Mouse (Mus musculus) liver, adult 2 months (tissue): ENCODE measurements around the gene Arid5b. TPM values are rescaled to one million over a fixed set of nuclear protein-coding genes. Genes with fewer than 3 reads are reported as not detected.

Experiments
- DNase-seq: peaks from one replicate; pipeline ENCODE4 v3.0.0-alpha.2; 2011; ENCODE audit warnings: low read depth, low spot score; ENCODE audit errors: extremely low read depth
- H3K27ac ChIP-seq: fragments of 200-500 bp; replicated peaks from 2 replicates; pipeline ENCODE4 v1.5.1; 2012; ENCODE audit warnings: low read depth, mild to moderate bottlenecking, control low read depth, inconsistent platforms, low read length; ENCODE audit not compliant: insufficient read depth
- H3K27me3 ChIP-seq: fragments of 200-500 bp; 2 replicates; pipeline ENCODE4 v1.6.1; 2012; ENCODE audit warnings: mild to moderate bottlenecking, moderate library complexity, low read length, inconsistent platforms; ENCODE audit not compliant: control insufficient read depth, insufficient read depth
- H3K36me3 ChIP-seq: fragments of 200-500 bp; 2 replicates; pipeline ENCODE4 v1.6.1; 2012; ENCODE audit warnings: low read length, inconsistent platforms; ENCODE audit not compliant: control insufficient read depth, insufficient read depth
- H3K4me1 ChIP-seq: fragments of 200-500 bp; 2 replicates; pipeline ENCODE4 v1.6.1; 2011; ENCODE audit warnings: low read length; ENCODE audit not compliant: control insufficient read depth, insufficient read depth
- H3K4me3 ChIP-seq: fragments of 200-500 bp; 2 replicates; pipeline ENCODE4 v1.5.1; 2011; ENCODE audit warnings: low read depth, mild to moderate bottlenecking, control low read depth, low read length, moderate library complexity; ENCODE audit not compliant: insufficient read depth
- H3K79me2 ChIP-seq: fragments of 200-500 bp; 2 replicates; pipeline ENCODE4 v1.6.1; 2012; ENCODE audit warnings: inconsistent platforms, mild to moderate bottlenecking, low read length, moderate library complexity; ENCODE audit not compliant: control insufficient read depth, insufficient read depth
- H3K9ac ChIP-seq: fragments of 200-500 bp; 2 replicates; pipeline ENCODE4 v1.6.1; 2012; ENCODE audit warnings: low read depth, mild to moderate bottlenecking, control low read depth, inconsistent platforms, low read length
- CTCF ChIP-seq: fragments of 200-500 bp; IDR thresholded peaks from 2 replicates; pipeline ENCODE4 v1.5.1; 2011; ENCODE audit warnings: low read depth, low read length, control low read depth
- POLR2A ChIP-seq: fragments of 200-500 bp; IDR thresholded peaks from 2 replicates; pipeline ENCODE4 v1.6.1; 2011; ENCODE audit warnings: low read length, control low read depth; ENCODE audit not compliant: insufficient read depth; ENCODE audit errors: extremely low read depth
- WGBS: fragments of 180-500 bp; shearing (Covaris S2); methylation state at CpG from one replicate; pipeline ENCODE4 v1.1.7; 2018; 5-methylcytosine and 5-hydroxymethylcytosine counted together
- polyA plus RNA-seq: library from polyadenylated mRNA; depleted of rRNA; stranded (reverse); fragments of >200 nt; gene quantifications from 2 replicates; pipeline ENCODE4 v1.2.3, GENCODE M21; 2012
- total RNA-seq: library from RNA; depleted of rRNA; stranded (reverse); fragments of >200 nt; gene quantifications from 2 replicates; pipeline ENCODE4 v1.2.3, GENCODE M21; 2014

Gene Arid5b
- total and polyA plus RNA-seq, 2 experiments: 11.6 to 13.6 TPM

- peak; percentile 100 for DNase-seq
- Histone ChIP-seq H3K36me3 (no peaks in the 10 kb centered on the region), H3K4me3 (no peak overlapping the region), H3K27ac (no peak overlapping the region; the same call in 1 of the 2 replicates), H3K27me3 (no peaks in the 10 kb centered on the region), H3K79me2 (no peaks in the 10 kb centered on the region), H3K4me1 (peaks cover 14% of the 10 kb centered on the region), H3K9ac (no peak overlapping the region)
- TF ChIP-seq CTCF: no peak
- 24% methylated on average over 3 of the region's 3 CpGs for WGBS
These were observed 220.7 kb downstream of the Arid5b start for GRCm38 (mm10) chr10:68057841-68058240.

DNA sequence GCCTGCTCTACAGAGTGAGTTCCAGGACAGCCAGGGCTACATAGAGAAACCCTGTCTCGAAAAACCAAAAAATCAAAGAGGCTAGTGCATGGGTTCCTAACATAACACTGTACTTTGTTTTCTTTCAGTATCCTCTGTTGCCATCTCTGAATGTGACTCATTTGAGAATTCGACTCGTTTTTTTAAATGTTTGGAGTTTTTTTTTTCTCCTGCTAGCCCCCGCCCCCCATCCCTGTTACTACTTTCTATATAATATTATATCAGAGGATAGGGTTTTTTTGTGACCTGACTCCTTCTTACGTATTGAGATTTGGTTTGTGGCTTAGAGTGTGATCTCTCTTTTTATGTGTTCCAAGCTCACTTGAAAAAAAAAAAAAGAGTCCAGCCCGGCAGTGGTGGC is 223.8 kb downstream of the Arid5b start:
- no peaks in the 10 kb centered on the region for H3K79me2 ChIP-seq
- no peak overlapping the region for H3K9ac ChIP-seq
- no peak overlapping the region for H3K4me3 ChIP-seq
- WGBS: 95% methylated on average over 6 of the region's 6 CpGs
- no peak for TF ChIP-seq CTCF
- TF ChIP-seq POLR2A: no peak
- H3K4me1 ChIP-seq: peaks cover 12% of the 10 kb centered on the region
- no peaks in the 10 kb centered on the region for H3K36me3 ChIP-seq
- no peak for DNase-seq
- H3K27ac ChIP-seq: no peak overlapping the region
- no peaks in the 10 kb centered on the region for H3K27me3 ChIP-seq

- TF ChIP-seq CTCF: no peak
- peaks cover 11% of the 10 kb centered on the region for H3K4me1 ChIP-seq
- H3K9ac ChIP-seq: no peak overlapping the region
- no peak overlapping the region for H3K4me3 ChIP-seq
- no peak overlapping the region for H3K27ac ChIP-seq
- no peak for DNase-seq
- 93% methylated on average over 5 of the region's 5 CpGs for WGBS
- H3K36me3 ChIP-seq: no peaks in the 10 kb centered on the region
- H3K27me3 ChIP-seq: no peaks in the 10 kb centered on the region
- H3K79me2 ChIP-seq: no peaks in the 10 kb centered on the region
These were observed 224.4 kb downstream of the Arid5b start for GRCm38 (mm10) chr10:68054131-68054530.

- peaks cover 5% of the 10 kb centered on the region for H3K4me1 ChIP-seq
- H3K36me3 ChIP-seq: no peaks in the 10 kb centered on the region
- TF ChIP-seq CTCF: peak; percentile 11; the same call in 1 of the 2 replicates
- TF ChIP-seq POLR2A: no peak
- WGBS: 95% methylated on average over 8 of the region's 8 CpGs
- H3K27me3 ChIP-seq: no peaks in the 10 kb centered on the region
- H3K9ac ChIP-seq: no peak overlapping the region
- H3K79me2 ChIP-seq: no peaks in the 10 kb centered on the region
- no peak overlapping the region for H3K27ac ChIP-seq
- DNase-seq: no peak
- no peak overlapping the region for H3K4me3 ChIP-seq
These were observed 226.2 kb downstream of the Arid5b start for GRCm38 (mm10) chr10:68052307-68052706.

- no peaks in the 10 kb centered on the region for H3K36me3 ChIP-seq
- TF ChIP-seq POLR2A (no peak), CTCF (no peak)
- no peak overlapping the region for H3K4me3 ChIP-seq
- H3K27ac ChIP-seq: no peak overlapping the region
- no peak for DNase-seq
- no peak overlapping the region for H3K9ac ChIP-seq
- H3K4me1 ChIP-seq: peaks cover 2% of the 10 kb centered on the region; the same call in 1 of the 2 replicates
- no peaks in the 10 kb centered on the region for H3K79me2 ChIP-seq
- 94% methylated on average over 14 of the region's 14 CpGs for WGBS
- no peaks in the 10 kb centered on the region for H3K27me3 ChIP-seq
These were observed 227.1 kb downstream of the Arid5b start for GRCm38 (mm10) chr10:68051316-68051933.

- TF ChIP-seq CTCF (peak; percentile 9; the same call in 1 of the 2 replicates), POLR2A (no peak)
- Histone ChIP-seq H3K9ac (no peak overlapping the region), H3K4me3 (no peak overlapping the region), H3K36me3 (no peaks in the 10 kb centered on the region), H3K27me3 (no peaks in the 10 kb centered on the region), H3K4me1 (no peaks in the 10 kb centered on the region), H3K27ac (no peak overlapping the region), H3K79me2 (no peaks in the 10 kb centered on the region)
- no peak for DNase-seq
- WGBS: 92% methylated on average over 13 of the region's 13 CpGs
These were observed 227.7 kb downstream of the Arid5b start for GRCm38 (mm10) chr10:68050882-68051281.
